Mouse (Mus musculus) thymus, adult 2 months (tissue): ENCODE measurements around the gene Lce1d.

Experiments used
- CTCF ChIP-seq: fragments of 200-500 bp; IDR thresholded peaks from 2 replicates; pipeline ENCODE4 v1.5.1; 2012; ENCODE audit warnings: mild to moderate bottlenecking, control low read depth, low read length, moderate library complexity, borderline replicate concordance; ENCODE audit not compliant: control insufficient read depth, poor library complexity, insufficient read depth; ENCODE audit errors: extremely low read depth
- POLR2A ChIP-seq: fragments of 200-500 bp; IDR thresholded peaks from 2 replicates; pipeline ENCODE4 v1.6.1; 2012; ENCODE audit warnings: mild to moderate bottlenecking, low read length, control low read depth, moderate library complexity; ENCODE audit not compliant: control insufficient read depth, poor library complexity, insufficient read depth; ENCODE audit errors: extremely low read depth

GRCm38 (mm10) chr3:92638653-92638991 lies 48.4 kb downstream of the Lce1d start:
- TF ChIP-seq CTCF, result no peak
- TF ChIP-seq POLR2A, result no peak
